Mouse (Mus musculus): ENCODE results near the gene Coro1c. TPM values are rescaled to one million over a fixed set of nuclear protein-coding genes. Genes with fewer than 3 reads are reported as not detected.

Coro1c gene
- polyA plus RNA-seq (2011; ENCODE audit: insufficient read length, low read depth, missing spikeins): 158 and 229 TPM in 2 replicates

- H3K4me3 ChIP-seq (ENCODE audit: insufficient read depth, low read length): peak within 1 kb of the TSS; percentile 93
- peak; percentile 71 for TF ChIP-seq POLR2A (IDR thresholded peaks at IDR 0.05; ENCODE audit: low read depth, low read length)
- TF ChIP-seq CTCF (IDR thresholded peaks at IDR 0.05; ENCODE audit: borderline replicate concordance, insufficient read depth, low read length): no peak
- H3K27ac ChIP-seq (ENCODE audit: insufficient read depth, low read length): peak within 1 kb of the TSS; percentile 69
- peaks cover 7% of the 10 kb centered on the region for H3K4me1 ChIP-seq (ENCODE audit: control insufficient read depth, insufficient read depth, low read length)
Observed at GRCm38 (mm10) chr5:113908592-113909441, at the start of gene Coro1c. Gene Coro1c (minus strand): TSS chr5:113908758.

DNA sequence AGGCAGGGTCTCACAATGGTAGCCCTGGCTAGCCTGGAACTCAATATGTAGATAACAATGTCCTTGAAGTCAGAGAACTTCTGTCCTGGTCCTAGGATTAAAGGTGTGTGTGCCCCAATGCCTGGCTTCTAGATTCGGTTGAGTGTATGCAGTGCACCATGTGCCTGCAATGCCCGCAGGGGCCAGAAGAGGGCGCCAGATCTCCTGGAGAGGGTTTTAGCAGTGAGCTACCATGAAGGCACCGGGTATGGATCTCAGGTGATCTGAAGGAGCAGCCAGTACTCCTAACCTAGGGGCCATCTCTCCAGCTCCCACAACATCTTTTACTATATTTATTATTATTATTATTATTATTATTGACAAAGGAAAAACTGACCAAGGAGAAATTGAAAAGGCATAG is 48.0 kb upstream of the Coro1c start:
- Histone ChIP-seq H3K27ac (ENCODE audit: insufficient read depth, low read length) (no peak overlapping the region), H3K4me3 (ENCODE audit: insufficient read depth, low read length) (no peak overlapping the region), H3K4me1 (ENCODE audit: control insufficient read depth, insufficient read depth, low read length) (peaks cover 8% of the 10 kb centered on the region; the same call in 1 of the 2 replicates)
- TF ChIP-seq POLR2A (IDR thresholded peaks at IDR 0.05; ENCODE audit: low read depth, low read length) (no peak), CTCF (IDR thresholded peaks at IDR 0.05; ENCODE audit: borderline replicate concordance, insufficient read depth, low read length) (peak; percentile 79)

GRCm38 (mm10) chr5:113955691-113956090 is 47.1 kb upstream of the Coro1c start:
- no peak overlapping the region for H3K4me3 ChIP-seq (ENCODE audit: insufficient read depth, low read length)
- H3K27ac ChIP-seq (ENCODE audit: insufficient read depth, low read length): no peak overlapping the region
- TF ChIP-seq POLR2A (IDR thresholded peaks at IDR 0.05; ENCODE audit: low read depth, low read length) (no peak), CTCF (IDR thresholded peaks at IDR 0.05; ENCODE audit: borderline replicate concordance, insufficient read depth, low read length) (no peak)
- peaks cover 8% of the 10 kb centered on the region; the same call in 1 of the 2 replicates for H3K4me1 ChIP-seq (ENCODE audit: control insufficient read depth, insufficient read depth, low read length)

DNA sequence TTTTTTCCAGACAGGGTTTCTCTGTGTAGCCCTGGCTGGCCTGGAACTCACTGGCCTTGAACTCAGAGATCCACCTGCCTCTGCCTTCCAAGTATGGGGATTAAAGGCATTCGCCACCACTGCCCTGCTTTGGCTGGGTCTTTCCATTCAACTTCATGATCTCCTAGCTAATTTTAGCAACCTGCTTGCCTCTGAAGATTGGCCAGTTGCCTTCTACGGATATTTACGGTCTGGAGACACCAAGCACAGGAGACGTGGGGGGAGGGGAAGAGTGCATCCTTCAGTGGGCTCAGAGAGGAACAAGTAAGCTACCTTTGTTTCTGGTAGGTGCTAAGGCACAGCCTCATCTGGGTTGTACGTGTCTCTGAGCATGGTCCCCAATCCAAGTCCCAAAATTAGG is 46.7 kb upstream of the Coro1c start:
- H3K4me3 ChIP-seq (ENCODE audit: insufficient read depth, low read length): no peak overlapping the region
- H3K4me1 ChIP-seq (ENCODE audit: control insufficient read depth, insufficient read depth, low read length): peaks cover 8% of the 10 kb centered on the region; the same call in 1 of the 2 replicates
- TF ChIP-seq CTCF (IDR thresholded peaks at IDR 0.05; ENCODE audit: borderline replicate concordance, insufficient read depth, low read length) (no peak), POLR2A (IDR thresholded peaks at IDR 0.05; ENCODE audit: low read depth, low read length) (no peak)
- H3K27ac ChIP-seq (ENCODE audit: insufficient read depth, low read length): no peak overlapping the region

GRCm38 (mm10) chr5:113954421-113954820 is 45.9 kb upstream of the Coro1c start:
- no peak for TF ChIP-seq POLR2A (IDR thresholded peaks at IDR 0.05; ENCODE audit: low read depth, low read length)
- peak; percentile 73; the same call in 1 of the 2 replicates for TF ChIP-seq CTCF (IDR thresholded peaks at IDR 0.05; ENCODE audit: borderline replicate concordance, insufficient read depth, low read length)
- H3K4me3 ChIP-seq (ENCODE audit: insufficient read depth, low read length): no peak overlapping the region
- H3K4me1 ChIP-seq (ENCODE audit: control insufficient read depth, insufficient read depth, low read length): peaks cover 8% of the 10 kb centered on the region; the same call in 1 of the 2 replicates
- H3K27ac ChIP-seq (ENCODE audit: insufficient read depth, low read length): no peak overlapping the region

- H3K4me3 ChIP-seq (ENCODE audit: insufficient read depth, low read length): no peak overlapping the region
- peaks cover 8% of the 10 kb centered on the region; the same call in 1 of the 2 replicates for H3K4me1 ChIP-seq (ENCODE audit: control insufficient read depth, insufficient read depth, low read length)
- peak overlapping the region; percentile 57 for H3K27ac ChIP-seq (ENCODE audit: insufficient read depth, low read length)
- TF ChIP-seq CTCF (IDR thresholded peaks at IDR 0.05; ENCODE audit: borderline replicate concordance, insufficient read depth, low read length) (no peak), POLR2A (IDR thresholded peaks at IDR 0.05; ENCODE audit: low read depth, low read length) (no peak)
Observed at GRCm38 (mm10) chr5:113952519-113952918, 44.0 kb upstream of the Coro1c start.

DNA sequence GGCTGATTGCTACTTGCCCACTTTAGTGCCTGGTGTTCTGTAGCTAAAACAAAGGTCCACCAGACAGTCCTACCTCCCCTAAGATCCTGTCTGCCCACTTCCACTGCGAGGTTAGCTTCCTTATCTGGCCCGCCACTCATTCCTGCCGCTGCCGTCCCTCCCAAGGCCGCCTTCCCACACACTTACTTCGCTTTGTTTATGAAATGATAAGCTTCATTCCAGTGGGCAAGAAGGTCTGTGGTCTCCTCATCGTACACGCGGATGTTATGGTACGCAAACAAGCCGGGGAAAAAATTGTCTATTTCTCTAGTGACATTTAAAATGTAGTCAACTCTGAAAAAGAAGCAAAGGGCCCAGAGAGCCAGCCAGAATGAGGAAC is 43.1 kb upstream of the Coro1c start:
- Histone ChIP-seq H3K27ac (ENCODE audit: insufficient read depth, low read length) (no peak overlapping the region), H3K4me1 (ENCODE audit: control insufficient read depth, insufficient read depth, low read length) (peaks cover 8% of the 10 kb centered on the region; the same call in 1 of the 2 replicates), H3K4me3 (ENCODE audit: insufficient read depth, low read length) (no peak overlapping the region)
- TF ChIP-seq POLR2A (IDR thresholded peaks at IDR 0.05; ENCODE audit: low read depth, low read length) (no peak), CTCF (IDR thresholded peaks at IDR 0.05; ENCODE audit: borderline replicate concordance, insufficient read depth, low read length) (no peak)

DNA sequence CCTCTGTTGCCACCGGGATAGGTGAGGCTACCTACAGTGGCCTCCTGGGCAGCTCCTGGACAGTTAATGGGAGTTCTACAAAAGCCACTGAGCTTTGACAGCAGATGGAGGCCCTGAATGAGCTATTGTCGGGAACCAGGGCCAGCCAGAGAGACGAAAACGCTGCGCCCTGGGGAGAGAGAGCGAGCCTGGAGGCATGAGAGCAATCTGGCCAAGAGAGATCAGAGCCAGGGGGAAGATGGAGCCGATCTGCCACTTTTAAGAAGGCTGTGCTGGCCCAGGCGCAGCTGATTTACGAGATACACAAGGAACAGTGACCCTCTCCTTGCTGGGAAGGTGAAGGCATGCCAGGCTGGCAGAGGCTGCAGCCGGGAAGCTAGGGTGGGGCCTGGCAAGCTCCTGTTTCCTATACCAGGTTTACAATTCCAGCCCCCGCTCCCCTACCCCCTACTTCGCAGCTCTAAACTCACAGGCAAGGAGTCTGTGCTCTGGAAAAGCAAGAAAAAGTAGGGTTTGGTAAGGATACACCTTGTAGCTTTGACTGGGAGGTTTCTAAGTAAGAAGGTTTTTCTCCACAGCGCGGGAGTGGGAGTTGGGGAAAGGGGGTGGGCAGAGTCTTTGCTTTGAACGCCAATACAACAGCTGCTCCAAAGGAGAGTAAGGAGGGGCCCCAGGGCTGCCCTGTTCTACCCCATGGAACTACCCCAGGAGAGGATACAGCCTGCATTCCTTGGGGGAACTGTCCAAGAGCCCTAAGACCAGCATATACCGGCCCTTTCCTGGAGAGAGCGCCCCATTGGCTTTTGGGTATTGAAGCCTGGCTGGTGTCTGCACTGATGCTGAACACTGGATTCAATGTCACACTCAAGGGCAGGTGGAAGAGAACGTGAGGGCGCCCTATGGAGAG is 42.5 kb upstream of the Coro1c start:
- no peak overlapping the region for H3K27ac ChIP-seq (ENCODE audit: insufficient read depth, low read length)
- no peak overlapping the region for H3K4me3 ChIP-seq (ENCODE audit: insufficient read depth, low read length)
- no peak for TF ChIP-seq CTCF (IDR thresholded peaks at IDR 0.05; ENCODE audit: borderline replicate concordance, insufficient read depth, low read length)
- TF ChIP-seq POLR2A (IDR thresholded peaks at IDR 0.05; ENCODE audit: low read depth, low read length): no peak
- peaks cover 8% of the 10 kb centered on the region; the same call in 1 of the 2 replicates for H3K4me1 ChIP-seq (ENCODE audit: control insufficient read depth, insufficient read depth, low read length)

- Histone ChIP-seq H3K4me3 (ENCODE audit: insufficient read depth, low read length) (no peak overlapping the region), H3K4me1 (ENCODE audit: control insufficient read depth, insufficient read depth, low read length) (peaks cover 8% of the 10 kb centered on the region; the same call in 1 of the 2 replicates), H3K27ac (ENCODE audit: insufficient read depth, low read length) (no peak overlapping the region)
- TF ChIP-seq CTCF (IDR thresholded peaks at IDR 0.05; ENCODE audit: borderline replicate concordance, insufficient read depth, low read length) (no peak), POLR2A (IDR thresholded peaks at IDR 0.05; ENCODE audit: low read depth, low read length) (no peak)
Observed at GRCm38 (mm10) chr5:113950133-113950532, 41.6 kb upstream of the Coro1c start.

Measured in embryonic fibroblast, embryonic 13.5 days (primary cell).